Mouse (Mus musculus): ENCODE measurements around the gene Dlk2.

DNA sequence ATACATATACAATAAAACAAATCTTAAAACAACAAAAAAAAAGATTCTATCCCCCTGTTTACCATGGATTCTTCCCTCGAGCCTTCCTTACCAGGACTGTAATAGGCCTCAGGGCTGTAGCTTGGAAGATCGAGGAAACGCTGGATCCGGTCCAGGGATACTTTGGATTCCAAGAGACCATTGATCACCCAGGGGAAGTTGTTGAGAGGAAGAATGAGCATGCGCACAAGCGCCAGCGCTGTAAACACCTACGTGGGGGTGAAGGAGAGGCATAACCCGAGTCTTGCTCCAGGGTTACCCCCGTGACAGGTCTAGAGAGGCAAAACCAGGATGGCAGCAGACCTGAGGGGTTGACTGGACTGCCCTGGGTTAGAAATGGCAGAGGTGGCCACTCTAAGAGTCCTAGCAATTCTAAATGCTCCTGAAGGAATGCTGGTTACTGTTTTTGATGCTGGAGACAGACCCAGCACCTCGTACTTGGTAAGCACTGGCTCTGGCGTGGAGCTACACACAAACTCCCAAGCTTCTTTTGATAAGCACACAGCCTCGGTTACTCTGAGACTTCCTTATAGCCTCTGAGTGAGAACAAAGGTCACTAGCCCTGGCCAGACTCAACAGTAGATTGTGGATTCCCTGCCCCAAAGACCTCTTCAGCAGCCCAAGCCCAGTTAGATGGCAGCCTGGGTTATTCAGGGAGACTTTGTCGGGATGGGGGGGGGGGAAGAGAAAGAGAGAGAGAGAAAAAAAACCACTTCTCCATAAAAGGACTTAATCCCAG, 25.0 kb downstream of the Dlk2 start:
- TF ChIP-seq CTCF (IDR thresholded peaks at IDR 0.05; ENCODE audit: control insufficient read depth, insufficient read depth, low read length): no peak
- TF ChIP-seq POLR2A (IDR thresholded peaks at IDR 0.05; ENCODE audit: borderline replicate concordance, control insufficient read depth, low read depth, low read length): no peak
